Mouse (Mus musculus): ENCODE results near the gene Aldh2.
A peak's percentile ranks its signal among the peaks of the same experiment; 100 is the strongest.
"Not testable (repeated sequence)": the region's sequence is repeated elsewhere in the genome, so short reads cannot be mapped to it uniquely, and the experiment has no call there.

Aldh2 gene

DNA sequence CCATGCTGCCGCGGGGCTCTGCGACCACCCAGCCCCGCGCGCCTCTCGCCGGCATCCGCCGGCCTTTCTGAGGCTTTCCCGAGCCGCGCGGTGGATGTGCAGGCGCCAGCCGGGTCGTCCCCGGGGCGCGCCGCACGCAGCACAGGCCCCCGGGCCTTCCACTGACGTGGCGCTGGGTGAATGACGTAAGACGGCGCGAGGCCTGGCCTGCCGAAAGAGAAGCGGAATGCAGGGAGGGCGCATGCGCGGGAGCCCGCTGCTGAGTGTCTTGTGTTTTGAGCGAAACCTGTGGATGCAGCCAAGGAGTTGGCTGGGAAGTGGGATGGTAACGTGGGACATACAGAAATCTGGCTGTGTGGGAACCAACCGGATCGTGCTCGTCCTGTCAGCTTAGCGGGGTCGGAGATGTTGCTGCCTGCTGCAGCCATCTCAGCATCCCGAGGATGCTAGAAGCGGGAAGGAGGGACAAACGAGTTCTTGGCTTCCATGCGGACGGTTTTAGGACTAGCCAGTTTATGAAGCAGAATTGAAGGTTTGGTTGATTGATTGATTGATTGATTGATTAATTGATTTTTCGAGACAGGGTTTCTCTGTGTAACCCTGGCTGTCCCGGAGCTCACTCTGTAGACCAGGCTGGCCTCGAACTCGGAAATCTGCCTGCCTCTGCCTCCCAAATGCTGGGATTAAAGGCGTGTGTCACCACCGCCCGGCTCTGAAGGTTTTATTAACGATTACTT lies 47.7 kb downstream of the Aldh2 start, which contains the start of gene Mapkapk5:
Gene Mapkapk5, minus strand, starts transcription at position 113 of the 737 bp plus-strand sequence.
- peak; percentile 97 for DNase-seq

DNA sequence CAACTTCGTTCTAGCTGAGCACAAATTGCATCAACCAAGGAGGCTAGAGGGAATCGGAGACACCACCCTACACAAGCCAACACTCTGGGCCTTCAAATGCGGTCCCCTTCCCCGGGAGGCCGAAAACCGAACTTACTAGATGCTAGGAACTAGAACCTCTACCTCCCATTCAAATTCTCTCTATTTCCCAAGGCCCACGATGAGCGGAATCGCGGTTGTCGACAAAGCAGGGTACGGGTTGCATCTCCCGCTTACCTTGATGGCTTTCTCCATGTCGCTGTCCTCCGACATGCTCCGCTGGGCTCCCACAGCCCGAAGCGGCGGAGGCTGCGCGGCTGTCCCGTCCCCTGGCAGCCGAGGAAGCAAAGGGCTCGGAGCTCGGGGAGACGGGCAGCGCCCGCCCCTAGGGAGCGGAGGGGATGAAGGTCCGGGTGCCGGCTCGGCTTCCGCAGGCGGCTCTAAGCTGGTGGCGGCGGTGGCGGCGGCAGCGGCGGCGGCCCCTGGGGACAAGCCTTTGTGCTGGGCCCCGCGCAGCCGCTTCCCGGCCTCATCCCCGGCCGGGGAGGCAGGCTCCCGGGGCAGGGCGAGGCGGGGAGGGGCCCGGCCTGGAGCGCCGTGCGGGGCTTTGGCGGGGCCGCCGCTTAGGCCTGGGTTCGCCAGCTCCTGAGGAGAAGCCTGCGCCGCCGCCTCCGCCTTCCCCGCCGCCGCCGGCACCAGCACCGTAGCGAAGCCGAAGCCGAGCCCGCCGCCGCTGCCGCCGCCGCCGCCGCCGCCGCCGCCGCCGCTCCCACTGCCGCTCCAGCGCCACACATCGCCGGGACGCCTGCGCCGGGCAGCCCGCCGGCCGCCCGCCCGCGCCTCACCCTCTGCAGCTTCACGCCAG lies 48.5 kb downstream of the Aldh2 start, which contains the start of the genes Adam1a and Gm42878:
Gene Adam1a, minus strand, starts transcription at position 573 of the 883 bp plus-strand sequence.
Gene Gm42878, minus strand, starts transcription at position 573 of the 883 bp plus-strand sequence.
- peak; percentile 21 for DNase-seq

DNA sequence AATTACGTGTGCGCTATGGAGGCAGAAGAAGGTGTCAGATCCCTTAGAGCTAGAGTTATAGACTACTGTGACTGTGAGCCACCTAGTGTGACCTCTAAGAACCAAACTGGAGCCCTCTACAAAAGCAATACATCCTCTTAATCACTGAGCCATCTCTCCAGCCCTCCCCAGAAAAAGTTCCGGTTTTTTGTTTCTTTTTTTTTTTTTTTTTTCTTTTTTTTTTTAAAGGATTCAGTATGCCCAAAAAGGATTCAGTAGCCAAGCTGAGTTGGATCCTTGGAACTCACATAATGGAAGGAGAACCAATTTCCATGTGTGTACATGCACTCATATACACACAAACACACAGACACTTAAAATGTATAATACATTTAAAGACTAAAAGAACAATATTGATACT lies 50.3 kb downstream of the Aldh2 start:
- DNase-seq = no peak

DNA sequence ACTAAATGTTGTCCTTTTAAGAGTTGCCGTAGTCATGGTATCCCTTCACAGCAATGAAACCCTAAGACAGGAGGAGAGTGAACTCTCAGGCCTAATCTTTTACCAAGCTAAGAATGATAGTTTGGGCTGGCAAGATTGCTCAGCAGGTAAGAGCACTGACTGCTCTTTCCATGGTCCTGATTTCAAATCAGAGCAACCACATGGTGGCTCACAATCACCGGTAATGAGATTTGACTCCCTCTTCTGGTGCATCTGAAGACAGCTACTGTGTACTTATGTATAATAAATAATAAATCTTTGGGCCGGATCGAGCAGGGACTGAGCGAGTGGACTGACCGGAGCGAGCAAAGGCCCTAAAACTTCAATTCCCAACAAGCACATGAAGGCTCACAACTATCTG lies 52.4 kb downstream of the Aldh2 start:
- no peak for DNase-seq

DNA sequence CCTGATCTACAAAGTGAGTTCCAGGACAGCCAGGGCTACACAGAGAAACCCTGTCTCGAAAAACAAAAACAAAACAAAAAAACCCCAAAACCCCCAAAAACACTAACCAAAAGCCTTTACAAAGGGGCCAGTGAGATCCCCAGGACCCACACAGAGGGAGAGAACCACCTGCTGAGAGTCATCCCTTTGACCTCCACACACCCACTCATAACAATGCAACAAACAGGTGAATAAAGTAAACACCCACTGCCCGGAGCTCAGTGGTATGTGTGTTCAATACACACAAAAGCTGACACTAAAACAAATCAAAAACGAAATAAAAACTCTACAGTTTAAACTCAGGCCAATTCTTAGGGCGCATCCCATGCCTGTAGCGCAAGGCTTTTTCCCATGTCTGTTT lies 53.6 kb downstream of the Aldh2 start:
- no peak for DNase-seq

DNA sequence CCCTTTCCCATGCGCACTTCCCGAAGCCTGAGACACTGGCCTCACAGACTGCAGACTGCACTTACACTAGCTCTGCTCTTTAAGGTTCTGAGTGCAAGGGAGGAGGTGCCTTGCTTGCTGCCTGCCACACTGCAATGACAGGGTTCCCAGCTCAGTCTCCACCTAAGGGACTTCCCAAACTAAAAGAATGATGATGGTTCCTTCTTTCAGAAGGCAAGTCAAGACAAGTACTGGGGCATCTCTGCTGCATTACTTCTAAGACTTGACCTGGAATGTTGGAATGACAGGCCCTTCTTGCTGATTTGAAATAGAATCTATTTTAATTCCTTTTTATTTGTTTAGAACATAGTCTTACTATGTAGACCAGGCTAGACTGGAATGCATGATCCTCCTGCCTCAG lies 56.0 kb downstream of the Aldh2 start:
- no peak for DNase-seq

DNA sequence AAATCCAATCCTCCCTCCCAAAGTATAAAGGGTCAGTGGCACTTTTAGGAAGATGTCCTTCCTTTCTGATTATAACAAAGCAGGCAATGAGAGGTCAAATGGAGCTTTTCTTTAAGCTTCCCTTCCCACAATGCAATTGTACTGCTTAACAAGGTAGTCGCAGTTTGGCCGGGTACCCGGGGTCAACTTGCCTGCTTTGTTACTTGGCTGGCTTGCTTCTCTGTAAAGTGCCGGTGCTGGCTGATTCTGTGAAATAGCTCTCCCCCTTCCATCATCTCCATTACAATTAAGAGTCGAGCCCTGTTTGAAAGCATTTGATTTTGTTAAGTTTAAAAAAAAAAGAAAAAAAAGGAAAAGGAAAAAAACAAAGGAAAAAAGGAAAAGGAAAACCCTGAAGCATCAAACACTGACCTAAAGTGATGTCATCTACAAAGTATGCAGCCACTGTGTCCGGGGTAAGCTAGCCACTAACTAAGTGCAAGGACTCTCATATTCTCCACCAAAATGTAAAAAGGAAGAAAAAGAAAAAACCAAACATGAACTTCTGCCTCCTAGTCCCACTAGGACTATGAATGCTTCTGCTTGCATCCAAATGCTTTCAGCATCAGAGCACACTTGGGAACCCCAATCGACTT lies 56.6 kb downstream of the Aldh2 start:
- DNase-seq = no peak

DNA sequence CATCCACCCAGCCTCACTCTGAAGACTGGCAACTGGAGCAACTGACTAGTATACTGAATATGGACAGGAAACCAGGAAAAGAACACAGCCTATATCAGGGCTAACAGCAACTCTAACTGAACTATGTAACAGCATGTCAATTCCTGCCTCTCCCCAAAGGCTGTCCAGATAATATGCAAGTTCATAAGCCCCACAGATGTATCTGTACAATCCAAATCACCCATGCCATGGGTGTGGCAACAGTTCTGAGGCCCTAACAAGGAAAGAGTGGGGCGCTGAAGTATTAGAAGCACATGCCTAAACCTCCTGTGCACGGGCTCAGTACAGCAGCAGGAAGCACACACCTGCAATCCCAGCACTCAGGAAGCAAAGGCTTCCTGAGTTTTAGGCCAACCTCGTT lies 58.5 kb downstream of the Aldh2 start:
- no peak for DNase-seq

DNA sequence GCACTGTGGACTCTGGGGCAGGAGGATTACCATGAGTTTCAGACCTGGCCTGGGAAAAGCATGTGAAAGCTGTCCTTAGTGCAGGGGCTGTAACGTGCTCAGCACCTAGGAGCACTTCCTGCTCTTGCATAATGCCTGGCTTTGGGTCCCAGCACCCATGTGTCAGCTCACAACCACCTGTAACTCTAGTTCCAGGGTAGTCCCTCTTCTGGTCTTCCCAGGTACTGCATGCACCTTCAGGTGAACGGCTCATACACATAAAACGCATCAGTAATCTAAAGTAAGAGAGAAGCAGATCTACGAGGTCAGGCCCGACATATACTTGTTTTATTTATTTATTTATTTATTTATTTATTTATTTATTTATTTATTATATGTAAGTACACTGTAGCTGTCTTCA lies 59.1 kb downstream of the Aldh2 start:
- peak; percentile 30 for DNase-seq

DNA sequence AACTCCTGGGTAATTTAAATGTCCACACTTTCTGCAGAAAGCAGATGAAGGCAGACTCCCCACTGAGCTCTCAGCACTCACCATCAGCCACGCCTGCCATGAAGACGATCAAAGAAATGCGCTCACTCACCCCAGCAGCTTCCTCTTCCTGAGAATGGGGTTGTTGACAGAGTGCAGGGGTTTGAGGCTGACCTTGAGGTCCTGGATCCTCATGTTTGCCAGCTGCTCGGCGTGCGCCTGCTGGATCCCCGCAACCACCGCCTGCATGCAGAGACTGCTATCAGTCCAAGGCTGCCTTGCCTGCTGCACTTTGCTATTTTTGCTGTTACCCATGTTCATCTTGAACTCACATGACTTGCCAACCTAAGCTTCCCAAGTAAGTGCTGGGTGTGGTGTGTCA lies 66.7 kb downstream of the Aldh2 start:
- peak; percentile 26 for DNase-seq

DNA sequence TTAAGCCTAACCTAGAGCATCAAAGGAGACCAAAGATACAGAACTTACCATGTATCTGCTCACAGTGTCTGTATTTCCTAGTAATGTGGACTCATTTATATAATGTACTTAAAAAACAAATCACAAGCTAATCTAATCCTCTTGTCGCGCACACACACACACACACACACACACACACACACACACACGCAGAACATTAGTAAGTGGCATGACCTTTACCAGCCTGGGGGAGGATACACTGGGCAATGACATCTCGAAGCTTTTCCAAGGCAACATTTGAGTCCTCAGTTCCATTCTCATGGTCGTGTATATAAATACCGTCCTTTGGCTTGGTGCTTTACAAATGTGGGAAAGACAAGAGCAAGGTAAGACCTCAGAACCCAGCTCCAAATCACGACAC lies 67.1 kb downstream of the Aldh2 start:
- no peak for DNase-seq

DNA sequence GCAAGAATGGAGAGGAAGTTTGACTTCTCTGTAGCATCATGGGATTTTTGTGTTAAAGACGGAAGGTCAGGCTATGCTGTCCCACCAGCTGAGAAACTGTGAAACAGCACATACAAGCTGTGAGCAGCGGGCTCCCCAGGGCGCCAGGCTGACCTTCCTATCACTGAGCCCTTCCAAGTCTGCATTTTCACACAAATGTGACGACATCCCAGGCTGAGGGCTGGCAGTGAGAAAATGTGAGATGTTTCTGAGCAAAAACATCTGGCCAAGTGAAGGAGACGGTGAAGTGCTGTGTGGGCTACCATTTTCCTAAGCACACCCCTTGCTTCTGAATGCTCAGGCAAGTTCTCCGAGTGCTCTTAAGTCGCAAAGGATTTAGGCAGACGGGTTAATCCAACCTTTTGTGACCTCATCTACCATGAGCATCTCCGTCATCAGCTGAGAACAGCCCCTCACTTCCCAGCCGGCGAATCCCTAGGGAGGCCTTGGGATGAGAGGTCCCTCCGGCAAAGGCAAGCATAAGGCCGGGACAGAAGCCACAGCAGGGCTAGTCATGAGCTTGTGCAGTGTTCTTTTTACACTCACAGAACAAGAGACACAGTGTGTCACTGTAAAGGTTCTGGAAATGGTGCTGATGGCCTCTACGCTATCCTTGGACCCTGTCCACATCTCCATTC lies 67.7 kb downstream of the Aldh2 start:
- peak; percentile 28 for DNase-seq

DNA sequence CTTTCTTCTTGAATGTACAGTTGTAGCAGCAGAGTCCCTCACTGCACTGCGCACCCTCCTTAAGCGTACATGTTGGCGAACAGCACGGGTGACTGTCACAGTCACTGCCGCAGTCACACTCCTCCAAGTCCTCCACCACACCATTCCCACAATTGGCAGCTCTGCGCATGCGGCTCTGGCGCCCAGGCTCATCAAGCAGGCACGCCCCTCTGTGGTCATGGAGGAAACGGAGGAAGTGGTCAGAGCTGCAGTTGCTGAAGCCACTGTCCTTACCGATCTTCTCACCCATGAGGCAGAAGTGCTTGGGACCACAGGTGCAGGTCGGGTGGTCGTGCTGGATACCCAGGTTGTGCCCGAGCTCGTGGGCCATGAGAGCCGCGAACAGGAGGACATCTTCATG lies 73.9 kb downstream of the Aldh2 start:
- DNase-seq = not testable (repeated sequence)

DNA sequence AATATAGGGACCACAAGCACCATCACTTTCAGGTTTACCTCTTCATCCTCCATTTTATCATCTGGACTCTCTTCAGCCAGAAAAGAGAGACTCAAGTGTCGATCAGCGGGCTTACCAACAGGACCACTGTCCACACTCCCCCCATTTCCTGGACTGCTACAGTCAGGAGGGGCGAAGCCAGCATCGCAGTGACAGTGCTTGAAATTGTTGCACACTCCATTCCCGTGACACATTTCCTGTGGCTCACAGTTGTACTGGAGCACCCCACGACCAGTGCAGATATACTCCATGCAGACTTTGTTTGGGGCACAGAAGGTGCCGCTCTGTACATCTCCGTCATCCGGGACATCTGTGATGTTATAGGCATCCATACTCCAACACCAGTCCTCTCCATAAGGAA lies 74.6 kb downstream of the Aldh2 start:
- DNase-seq = no peak
